Mouse (Mus musculus) lung, postnatal 0 days (tissue): ENCODE measurements around the gene Slc44a1.

ENCODE experiments used
- CTCF ChIP-seq: IDR thresholded peaks from 2 replicates; pipeline ENCODE4 v1.5.1; 2016; ENCODE audit warnings: antibody characterized with exemption, mild to moderate bottlenecking
- EP300 ChIP-seq: IDR thresholded peaks from 2 replicates; pipeline ENCODE4 v1.6.1; 2016; ENCODE audit warnings: antibody characterized with exemption, mild to moderate bottlenecking, control low read depth

DNA sequence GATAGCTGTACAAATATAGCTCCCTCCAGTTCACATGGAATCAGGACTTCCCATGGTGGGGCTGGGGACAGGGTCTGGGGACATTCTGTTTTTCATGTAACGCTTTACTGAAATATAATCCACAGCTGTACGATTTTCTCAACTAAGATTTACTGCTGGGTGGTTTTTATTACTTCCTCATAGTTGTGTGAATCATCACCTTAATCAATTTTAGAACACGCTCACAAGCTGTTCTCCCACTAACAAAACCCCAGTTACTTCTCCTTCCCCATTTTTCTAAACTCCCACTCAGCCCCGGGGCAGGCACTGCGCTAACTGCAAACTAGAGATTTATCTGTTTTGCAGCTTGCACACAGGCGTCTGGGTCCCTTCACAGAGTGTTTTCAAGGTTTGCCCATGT lies 28.8 kb downstream of the Slc44a1 start:
- TF ChIP-seq EP300 (no peak), CTCF (no peak)
